Mouse (Mus musculus) kidney, postnatal 36 days (tissue): Measurements from ENCODE around the gene Fras1.

ENCODE experiments used
- DNase-seq, 2 experiments: peaks; one replicate each; pipeline ENCODE4 v3.0.0; 2021 to 2022; ENCODE audit warnings: mixed read lengths in 2 of 2

Fras1 gene

GRCm38 (mm10) chr5:96405139-96405842, 31.5 kb downstream of the Fras1 start:
- DNase-seq, result no peak

DNA sequence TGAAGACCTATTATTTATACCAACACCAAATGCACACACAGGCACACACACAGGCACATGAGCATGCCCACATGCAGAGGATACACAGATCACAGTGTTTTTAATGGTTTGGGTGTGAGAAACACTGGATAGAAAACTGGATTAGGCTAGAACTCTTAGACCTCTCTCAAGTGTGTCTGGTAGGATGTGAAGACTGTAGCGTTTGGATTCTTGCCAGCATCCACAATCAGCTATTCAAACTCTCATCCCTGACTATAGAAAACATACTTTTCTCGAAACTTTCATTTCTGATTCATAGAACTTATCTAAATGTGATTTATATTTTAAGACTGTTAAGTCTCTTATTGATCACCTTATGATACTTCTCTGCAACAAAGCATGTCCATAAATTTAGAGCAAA, 34.5 kb downstream of the Fras1 start:
- DNase-seq, result no peak

DNA sequence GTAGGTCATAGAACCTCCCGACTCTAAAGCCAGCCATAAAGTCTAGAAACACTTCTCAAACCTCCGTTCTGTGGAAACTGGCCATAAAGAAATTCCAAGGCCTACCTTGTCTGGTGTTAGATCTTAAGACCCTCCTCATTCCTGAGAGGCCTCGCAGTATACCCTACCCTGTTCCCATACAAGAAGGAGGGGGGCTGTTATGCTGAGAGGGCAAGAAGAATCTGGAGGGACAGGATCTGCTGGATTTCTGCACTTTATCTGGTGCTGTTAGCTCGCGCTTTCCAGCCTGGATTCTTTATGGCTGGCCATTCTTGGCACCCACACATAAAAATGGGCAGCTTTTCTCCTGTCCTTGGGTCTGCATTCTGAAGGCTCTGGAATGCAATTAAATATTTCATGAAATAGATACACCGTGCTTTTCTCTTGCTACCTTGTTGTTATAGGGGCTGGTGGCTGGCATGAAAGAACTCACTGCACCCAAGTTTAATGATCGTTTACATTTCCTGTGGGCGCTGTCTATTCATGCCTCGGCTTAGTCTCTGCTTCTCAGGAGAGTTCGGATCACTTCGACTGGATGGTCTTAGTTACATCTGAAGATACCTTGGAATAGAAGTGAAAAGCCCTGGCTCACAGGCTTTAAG, 39.1 kb downstream of the Fras1 start:
- DNase-seq, result peak in 1 of 2 experiments; percentile 17

- DNase-seq, result no peak
Measured at GRCm38 (mm10) chr5:96417121-96417520, 43.4 kb downstream of the Fras1 start.

- no peak for DNase-seq
Measured at GRCm38 (mm10) chr5:96421550-96421949, 47.8 kb downstream of the Fras1 start.

DNA sequence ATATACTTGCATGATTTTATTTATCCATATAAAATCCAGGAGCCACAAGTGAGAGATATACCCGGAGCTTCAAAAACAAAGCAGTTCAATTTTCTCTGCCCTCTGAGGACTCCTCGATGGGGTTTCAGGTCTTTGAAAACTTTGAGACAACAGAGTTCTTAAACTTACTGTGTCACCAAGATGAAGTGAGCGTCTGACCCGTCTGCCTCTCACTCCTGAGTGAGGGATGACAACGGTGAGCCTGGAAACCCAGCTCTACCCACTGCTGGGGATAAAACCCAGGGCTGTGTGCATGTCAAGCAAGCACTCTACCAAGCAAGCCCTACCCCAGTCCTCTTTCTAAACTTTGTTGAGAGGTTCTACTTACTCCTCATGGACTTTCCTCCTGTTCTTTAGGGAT, 49.0 kb downstream of the Fras1 start:
- no peak for DNase-seq

DNA sequence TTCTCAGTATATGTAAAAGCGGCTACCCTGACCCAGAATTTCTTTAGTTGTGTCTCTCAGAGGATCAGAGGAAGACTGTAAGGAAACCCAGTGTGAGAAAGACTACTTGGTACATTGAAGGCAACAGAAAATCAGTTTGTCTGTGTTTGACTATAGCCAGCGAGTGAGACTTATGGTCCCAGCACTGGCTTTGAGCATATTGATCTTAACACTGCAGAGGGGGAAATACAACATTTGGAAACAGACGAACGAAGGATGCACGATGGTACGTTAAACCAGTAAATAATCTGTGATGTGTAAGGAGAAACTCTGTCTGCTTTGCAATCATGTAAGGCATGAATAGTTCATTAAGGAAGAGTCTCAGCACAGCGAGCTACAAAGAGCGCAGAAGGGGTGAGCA, 51.6 kb downstream of the Fras1 start:
- DNase-seq, result no peak

GRCm38 (mm10) chr5:96429532-96430141, 55.9 kb downstream of the Fras1 start:
- DNase-seq, result no peak

- DNase-seq, result peak; percentile 30 to 41
Measured at GRCm38 (mm10) chr5:96437870-96438269, 64.1 kb downstream of the Fras1 start.

GRCm38 (mm10) chr5:96439811-96440210, 66.1 kb downstream of the Fras1 start:
- DNase-seq, result no peak

GRCm38 (mm10) chr5:96447460-96447859, 73.7 kb downstream of the Fras1 start:
- peak; percentile 49 to 56 for DNase-seq

DNA sequence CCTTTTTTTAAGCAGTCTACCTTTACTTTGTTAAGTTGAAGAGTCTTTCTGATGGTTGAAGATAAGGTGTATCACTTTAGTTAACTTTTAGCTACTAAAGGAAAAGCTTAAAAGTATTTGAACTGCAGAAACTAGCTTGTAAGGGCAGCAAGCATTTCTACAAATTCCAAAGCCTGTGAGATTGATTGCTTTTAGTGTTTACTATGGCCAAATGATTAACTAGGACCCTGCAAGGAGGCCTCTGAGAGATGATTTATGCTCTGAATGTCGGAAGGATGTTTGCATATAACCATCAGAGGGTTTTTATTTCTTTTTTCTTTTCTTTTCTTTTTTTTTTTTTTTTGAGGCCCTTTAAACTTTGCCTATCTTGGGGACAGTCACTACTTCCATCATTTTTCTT, 78.3 kb downstream of the Fras1 start:
- DNase-seq, result peak in 1 of 2 experiments; percentile 19

DNA sequence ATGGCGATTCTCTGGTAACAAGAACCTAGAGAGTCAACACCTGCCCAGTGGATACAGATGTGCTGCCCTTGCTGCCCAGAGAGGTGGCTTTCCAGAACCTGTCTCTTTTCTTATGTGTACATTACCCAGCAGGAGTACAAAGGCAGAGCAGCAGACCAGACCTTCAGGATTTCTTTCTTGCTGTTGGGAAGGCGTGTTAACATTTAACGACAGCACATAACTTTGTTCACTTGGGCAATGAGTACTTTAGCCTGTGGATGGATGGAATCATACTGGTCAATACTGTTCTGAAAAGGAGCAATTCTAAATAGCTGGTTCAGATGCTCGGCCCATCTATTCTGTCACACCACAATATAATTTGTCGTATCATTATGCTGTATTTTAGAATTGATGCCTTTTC, 79.6 kb downstream of the Fras1 start:
- no peak for DNase-seq

DNA sequence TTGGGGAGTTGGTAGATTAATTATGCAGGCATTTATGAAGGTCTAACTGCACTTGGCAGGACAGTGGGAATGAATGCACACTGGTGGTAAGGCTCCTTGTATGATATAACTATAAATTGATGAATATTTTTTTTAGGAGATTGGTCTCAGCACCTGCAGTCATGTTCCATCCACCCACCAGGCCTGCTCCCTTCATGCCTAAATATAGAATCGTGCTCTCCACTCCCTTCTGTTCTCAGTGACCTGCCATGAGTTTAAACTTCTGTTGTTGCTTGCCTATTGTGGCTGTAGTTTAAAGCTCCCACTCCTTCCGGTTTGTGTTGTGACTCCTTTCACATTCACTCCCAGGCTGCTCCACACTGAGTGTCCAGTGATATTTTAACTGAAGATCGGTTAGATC, 80.7 kb downstream of the Fras1 start:
- DNase-seq, result no peak

DNA sequence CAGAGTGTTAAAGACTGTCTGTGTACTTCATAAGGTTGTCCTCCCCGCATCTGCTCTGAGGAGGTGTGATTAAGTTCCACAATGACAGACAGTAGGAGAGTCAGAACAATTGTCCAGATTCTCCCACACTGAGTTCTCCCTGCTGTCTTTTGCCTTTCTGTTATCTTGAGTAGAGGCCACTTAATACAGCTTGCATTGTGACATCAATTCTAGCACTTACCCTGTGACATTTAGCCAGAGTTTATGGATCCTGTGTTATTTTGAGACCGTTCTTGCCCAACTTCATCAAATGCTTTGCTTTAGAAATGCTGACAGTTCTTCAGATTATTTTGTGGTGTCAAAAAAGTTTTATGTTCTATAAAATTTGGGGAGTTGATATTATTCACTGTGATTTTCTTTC, 81.5 kb downstream of the Fras1 start:
- no peak for DNase-seq

DNA sequence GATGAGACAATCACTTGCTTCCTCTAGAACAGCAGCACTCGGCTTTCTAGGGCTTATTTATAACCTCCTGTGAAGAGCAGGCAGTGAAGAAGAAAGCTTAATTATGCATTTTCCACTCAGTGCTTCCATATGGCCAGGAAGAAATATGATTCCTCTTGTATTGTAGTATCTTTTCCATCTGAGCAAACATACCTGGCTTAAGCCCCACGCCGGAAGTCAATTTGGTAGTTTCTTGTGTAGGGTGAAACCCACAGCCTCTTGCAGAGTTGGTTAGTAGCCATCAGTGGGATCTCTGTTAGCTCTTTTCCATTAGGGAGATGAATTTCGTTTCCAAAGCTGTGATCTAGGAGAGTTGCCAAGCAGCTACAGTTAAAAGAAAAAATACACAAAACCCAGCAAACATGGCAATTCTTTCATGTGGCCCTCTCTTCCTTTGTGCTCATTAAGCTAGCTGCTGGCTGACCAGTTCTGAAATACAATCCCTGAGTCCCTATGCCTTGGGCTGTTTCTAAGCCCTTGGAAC, 83.7 kb downstream of the Fras1 start:
- no peak for DNase-seq

GRCm38 (mm10) chr5:96459605-96460004, 85.8 kb downstream of the Fras1 start:
- no peak for DNase-seq

DNA sequence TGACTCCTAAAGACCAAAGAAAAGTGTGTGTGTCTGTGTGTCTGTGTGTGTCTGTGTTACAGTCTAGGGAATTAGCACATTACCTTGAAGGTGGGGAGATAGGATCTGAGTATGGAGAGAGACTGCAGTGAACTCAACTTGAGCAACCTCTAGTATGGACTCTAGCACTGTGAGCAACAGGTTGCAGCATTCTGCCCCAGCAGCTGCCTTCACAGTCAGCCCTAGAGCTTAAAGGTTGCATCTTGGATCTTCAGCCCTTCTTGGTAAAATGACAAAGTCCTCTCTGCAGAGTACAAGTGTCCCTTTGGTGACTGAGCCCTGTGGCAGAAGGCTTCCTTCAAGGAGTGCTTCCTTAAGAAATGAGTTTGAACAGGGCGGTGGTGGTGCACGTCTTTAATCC, 88.4 kb downstream of the Fras1 start:
- peak in 1 of 2 experiments; percentile 18 for DNase-seq

- no peak for DNase-seq
Measured at GRCm38 (mm10) chr5:96466461-96466860, 92.7 kb downstream of the Fras1 start.

DNA sequence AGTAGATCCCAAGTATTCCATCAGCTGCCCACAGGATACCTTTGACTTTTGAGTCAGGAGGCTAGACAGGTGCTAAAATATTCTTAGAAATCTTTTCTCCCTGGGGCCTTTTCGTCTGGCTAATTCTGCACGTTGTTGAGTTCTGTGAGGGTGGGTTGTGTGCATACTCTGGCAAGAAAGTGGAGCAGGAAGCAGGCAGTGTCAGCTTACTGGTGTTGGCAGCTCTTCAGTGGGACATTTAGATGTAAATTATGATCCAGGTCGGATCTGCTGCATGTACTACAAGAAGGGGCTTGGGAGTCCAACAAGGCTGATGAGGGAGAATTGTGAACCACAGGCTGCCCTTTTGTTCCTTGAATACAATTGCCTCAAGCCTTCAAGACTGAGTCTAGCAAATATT, 98.2 kb downstream of the Fras1 start:
- DNase-seq, result no peak

DNA sequence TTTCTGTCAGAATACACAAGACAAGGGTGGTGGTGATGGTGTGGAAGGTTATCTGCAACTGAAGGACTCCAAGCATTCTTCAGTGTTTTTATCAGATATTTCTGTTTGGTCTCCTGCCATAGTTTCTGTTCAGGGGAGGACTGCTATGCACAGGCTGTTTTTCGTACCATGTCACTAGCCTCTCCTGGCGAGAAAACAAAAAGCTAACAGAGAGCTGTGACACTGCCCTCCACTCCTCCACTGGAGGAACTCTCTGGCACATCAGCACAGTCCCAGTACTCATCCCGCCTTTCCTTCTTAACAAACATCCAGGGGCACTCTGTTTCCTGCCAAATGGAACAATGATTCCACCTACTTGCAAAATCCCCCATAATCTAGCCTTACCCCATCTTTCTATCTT, 101.7 kb downstream of the Fras1 start:
- DNase-seq, result no peak

DNA sequence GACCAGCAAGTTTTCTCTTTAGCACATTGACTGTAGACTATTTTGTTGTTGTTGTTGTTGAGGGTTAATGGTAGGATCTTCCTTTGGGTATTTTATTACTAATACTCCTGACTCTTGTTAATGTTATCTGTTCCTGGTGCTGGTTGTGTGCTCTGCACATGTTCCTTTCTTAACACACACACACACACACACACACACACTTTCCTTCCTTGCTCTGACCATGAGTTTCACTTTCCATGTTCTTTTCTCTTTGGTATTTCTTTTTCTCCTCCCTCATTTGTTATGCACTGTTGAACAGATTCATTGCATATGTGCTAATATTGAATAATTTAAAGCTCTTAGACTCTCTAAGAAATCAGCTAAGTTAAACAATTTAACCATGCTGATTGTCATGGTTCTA, 105.2 kb downstream of the Fras1 start:
- DNase-seq, result no peak

- no peak for DNase-seq
Measured at GRCm38 (mm10) chr5:96481159-96481558, 107.4 kb downstream of the Fras1 start.

DNA sequence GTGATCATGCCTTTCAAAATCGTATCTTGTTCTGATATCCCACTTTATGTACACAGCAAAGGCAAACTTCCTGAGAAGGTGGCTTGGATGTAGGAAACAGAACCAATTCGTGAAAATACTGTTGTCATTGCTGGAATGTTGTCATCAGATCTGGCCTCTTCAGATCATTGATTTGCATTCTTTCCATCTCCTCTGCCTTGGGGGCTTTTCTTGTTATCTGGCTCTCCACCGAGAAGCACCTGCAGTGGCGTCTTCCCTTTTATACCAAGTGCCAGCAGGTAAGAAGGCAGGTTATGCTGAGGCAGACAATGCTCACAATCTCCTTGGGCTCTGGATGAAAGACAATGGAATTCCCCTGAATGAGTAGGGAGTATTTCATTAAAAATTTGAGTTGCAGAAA, 108.3 kb downstream of the Fras1 start:
- DNase-seq, result no peak
